Mouse (Mus musculus) adrenal gland, adult 2 months (tissue): ENCODE measurements around the gene Dph2. TPM values are rescaled to one million over a fixed set of nuclear protein-coding genes. Genes with fewer than 3 reads are reported as not detected.
A peak's percentile ranks its signal among the peaks of the same experiment; 100 is the strongest.

Experiments used
- DNase-seq: peaks from one replicate; pipeline ENCODE4 v3.0.0; 2021
- long read RNA-seq: library from polyadenylated mRNA; stranded (forward); transcript quantifications from one replicate; pipeline ENCODE4 v2.0.0, GENCODE M21; 2021
- polyA plus RNA-seq: library from polyadenylated mRNA; depleted of rRNA; stranded (reverse); fragments of >200 nt; gene quantifications from 2 replicates; pipeline ENCODE4 v1.2.3, GENCODE M21; 2012; rRNA removed
- total RNA-seq, 2 experiments: library from RNA; stranded (reverse); gene quantifications; 2 replicates each; pipeline ENCODE4 v1.2.3; 2021

Dph2 gene
- 1 to 10 TPM; 9.5 to 9.7 TPM for total RNA-seq
- polyA plus RNA-seq, result 16.5 and 18.9 TPM in 2 replicates
- long read RNA-seq, transcript Dph2-201 (6 exons, 2,555 nt), result major isoform, 6 of 6 reads
- long read RNA-seq, partial matches to known transcripts, result 0 of 6 reads
- long read RNA-seq, other reads (novel, unspliced or antisense), result 0 of 6 reads

GRCm38 (mm10) chr4:117891738-117892161, at the start of gene Dph2:
TSS of gene Dph2 (minus strand) at chr4:117892032.
- DNase-seq, result peak; percentile 90

- DNase-seq, result no peak
These were observed 45.1 kb upstream of the Dph2 start for GRCm38 (mm10) chr4:117936964-117937363.

GRCm38 (mm10) chr4:117934081-117934480, 42.2 kb upstream of the Dph2 start:
- no peak for DNase-seq

- no peak for DNase-seq
These were observed 41.4 kb upstream of the Dph2 start for GRCm38 (mm10) chr4:117933248-117933647.

- DNase-seq, result peak; percentile 20
These were observed 37.6 kb upstream of the Dph2 start, which contains the start of gene Artn for GRCm38 (mm10) chr4:117929391-117929881. TSS of gene Artn (minus strand) at chr4:117929763.

- peak; percentile 71 for DNase-seq
These were observed 36.9 kb upstream of the Dph2 start for GRCm38 (mm10) chr4:117928699-117929241.

- DNase-seq, result no peak
These were observed 36.4 kb upstream of the Dph2 start for GRCm38 (mm10) chr4:117928234-117928633.

- DNase-seq, result peak; percentile 47
These were observed 35.0 kb upstream of the Dph2 start for GRCm38 (mm10) chr4:117926545-117927482.

- no peak for DNase-seq
These were observed 33.1 kb upstream of the Dph2 start for GRCm38 (mm10) chr4:117924916-117925315.

- no peak for DNase-seq
These were observed 31.6 kb upstream of the Dph2 start for GRCm38 (mm10) chr4:117923450-117923849.

- no peak for DNase-seq
These were observed 29.5 kb upstream of the Dph2 start for GRCm38 (mm10) chr4:117921358-117921757.

- no peak for DNase-seq
These were observed 26.9 kb upstream of the Dph2 start for GRCm38 (mm10) chr4:117918762-117919161.

- DNase-seq, result no peak
These were observed 26.4 kb upstream of the Dph2 start for GRCm38 (mm10) chr4:117918261-117918660.

GRCm38 (mm10) chr4:117917847-117918246, 26.0 kb upstream of the Dph2 start:
- no peak for DNase-seq

- DNase-seq, result no peak
These were observed 25.6 kb upstream of the Dph2 start for GRCm38 (mm10) chr4:117917402-117917801.

GRCm38 (mm10) chr4:117916386-117916785, 24.6 kb upstream of the Dph2 start:
- DNase-seq, result no peak

GRCm38 (mm10) chr4:117915489-117916105, 23.8 kb upstream of the Dph2 start:
- DNase-seq, result no peak

GRCm38 (mm10) chr4:117914591-117915442, 23.0 kb upstream of the Dph2 start, which contains the start of gene Ipo13:
TSS of gene Ipo13 (minus strand) at chr4:117914999.
- peak; percentile 97 for DNase-seq

- DNase-seq, result no peak
These were observed 22.2 kb upstream of the Dph2 start for GRCm38 (mm10) chr4:117914031-117914430.

- DNase-seq, result no peak
These were observed 21.6 kb upstream of the Dph2 start for GRCm38 (mm10) chr4:117913421-117913820.

GRCm38 (mm10) chr4:117912685-117913273, 20.9 kb upstream of the Dph2 start:
- DNase-seq, result no peak
